Mouse (Mus musculus) hindbrain, embryonic 13.5 days (tissue): ENCODE measurements around the gene Catsper3. TPM values are rescaled to one million over a fixed set of nuclear protein-coding genes. Genes with fewer than 3 reads are reported as not detected.

Experiments used
- ATAC-seq: fragments of 200-750 bp; cut with Nextera tagmentation; 2 replicates; pipeline ENCODE4 v1.8.0; 2017; ENCODE audit warnings: moderate TSS enrichment; ENCODE audit not compliant: low FRiP score
- H3K27ac ChIP-seq: fragments of 300-500 bp; sonication (generic); 2 replicates; pipeline ENCODE4 v1.5.1; 2015; ENCODE audit warnings: inconsistent platforms, mild to moderate bottlenecking, moderate library complexity
- H3K27me3 ChIP-seq: fragments of 300-500 bp; sonication (generic); 2 replicates; pipeline ENCODE4 v1.6.1; 2015; ENCODE audit warnings: mild to moderate bottlenecking, inconsistent platforms
- H3K36me3 ChIP-seq: fragments of 300-500 bp; sonication (generic); 2 replicates; pipeline ENCODE4 v1.6.1; 2015; ENCODE audit warnings: mild to moderate bottlenecking, inconsistent platforms
- H3K4me1 ChIP-seq: fragments of 300-500 bp; sonication (generic); replicated peaks from 2 replicates; pipeline ENCODE4 v1.6.1; 2015; ENCODE audit warnings: inconsistent platforms
- H3K4me2 ChIP-seq: fragments of 300-500 bp; sonication (generic); 2 replicates; pipeline ENCODE4 v1.6.1; 2015; ENCODE audit warnings: inconsistent platforms, mild to moderate bottlenecking, moderate library complexity
- H3K4me3 ChIP-seq: fragments of 300-500 bp; sonication (generic); 2 replicates; pipeline ENCODE4 v1.5.1; 2015; ENCODE audit warnings: mild to moderate bottlenecking, inconsistent platforms
- H3K9ac ChIP-seq: fragments of 300-500 bp; sonication (generic); 2 replicates; pipeline ENCODE4 v1.6.1; 2015; ENCODE audit warnings: mild to moderate bottlenecking, inconsistent platforms
- H3K9me3 ChIP-seq: fragments of 300-500 bp; sonication (generic); 2 replicates; pipeline ENCODE4 v1.6.1; 2016; ENCODE audit warnings: inconsistent platforms
- WGBS: fragments of 180-500 bp; shearing (Covaris S2); methylation state at CpG from one replicate; pipeline ENCODE4 v1.1.7; 2015; 5-methylcytosine and 5-hydroxymethylcytosine counted together
- polyA plus RNA-seq: library from polyadenylated mRNA; unstranded; fragments of >200 nt; fragmentation: Nextera tagmentation; extraction: Ambion mirVana; gene quantifications from 2 replicates; pipeline ENCODE4 v1.2.1, GENCODE M21; 2015

The Catsper3 gene
- polyA plus RNA-seq, 1 experiment from 2014 or later: not detected

- peaks cover 31% of the 10 kb centered on the region for H3K4me1 ChIP-seq
- H3K9ac ChIP-seq: no peak overlapping the region
- H3K27me3 ChIP-seq: peaks cover 92% of the 10 kb centered on the region
- no peaks in the 10 kb centered on the region for H3K36me3 ChIP-seq
- no peak overlapping the region for H3K27ac ChIP-seq
- ATAC-seq: no peak
- WGBS: under 1% methylated on average over 50 of the region's 50 CpGs
- no peaks in the 10 kb centered on the region; the same call in 1 of the 2 replicates for H3K9me3 ChIP-seq
- H3K4me2 ChIP-seq: no peak overlapping the region
- no peak overlapping the region for H3K4me3 ChIP-seq
These were observed 44.0 kb downstream of the Catsper3 start for GRCm38 (mm10) chr13:55828141-55829017.

DNA sequence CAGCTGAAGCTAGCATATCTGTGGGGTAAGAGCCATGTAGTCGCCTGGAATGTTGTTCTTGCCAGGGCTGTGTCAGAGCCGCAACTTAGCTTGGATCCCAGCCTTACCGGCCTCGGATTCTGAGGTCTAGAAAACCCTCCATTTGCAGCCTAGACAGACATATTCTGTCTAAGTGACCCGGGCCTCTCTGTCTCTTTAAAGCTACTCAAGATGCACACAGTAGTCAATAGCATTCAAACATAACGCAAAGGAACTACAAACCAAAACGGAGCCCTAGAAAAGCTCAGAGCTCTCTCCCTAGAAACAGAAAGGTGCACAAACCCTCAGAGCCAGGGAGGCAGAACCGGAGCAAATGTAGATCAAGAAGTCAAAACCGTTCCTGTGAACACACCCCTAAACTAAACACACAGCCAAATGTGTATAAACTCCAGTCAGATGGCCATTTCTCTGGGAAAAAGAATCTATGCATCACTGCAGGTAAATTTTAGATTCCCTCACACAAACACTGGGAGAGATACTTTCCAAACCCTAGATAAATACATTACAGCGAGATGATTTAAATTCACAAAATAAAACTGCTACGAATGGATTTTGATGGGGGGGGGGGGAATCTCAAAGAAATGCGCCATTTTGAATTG is 44.8 kb downstream of the Catsper3 start:
- H3K4me3 ChIP-seq: no peak overlapping the region
- ATAC-seq: no peak
- H3K9me3 ChIP-seq: no peaks in the 10 kb centered on the region; the same call in 1 of the 2 replicates
- H3K36me3 ChIP-seq: no peaks in the 10 kb centered on the region
- no peak overlapping the region for H3K4me2 ChIP-seq
- peaks cover 92% of the 10 kb centered on the region for H3K27me3 ChIP-seq
- peaks cover 31% of the 10 kb centered on the region for H3K4me1 ChIP-seq
- no peak overlapping the region for H3K27ac ChIP-seq
- WGBS: 1% methylated on average over 12 of the region's 12 CpGs
- no peak overlapping the region for H3K9ac ChIP-seq

GRCm38 (mm10) chr13:55830081-55830832 is 45.9 kb downstream of the Catsper3 start:
- H3K4me2 ChIP-seq: 0 out of 2 replicates have a peak overlapping the region, but pooled peaks have one; percentile 8
- no peaks in the 10 kb centered on the region for H3K36me3 ChIP-seq

DNA sequence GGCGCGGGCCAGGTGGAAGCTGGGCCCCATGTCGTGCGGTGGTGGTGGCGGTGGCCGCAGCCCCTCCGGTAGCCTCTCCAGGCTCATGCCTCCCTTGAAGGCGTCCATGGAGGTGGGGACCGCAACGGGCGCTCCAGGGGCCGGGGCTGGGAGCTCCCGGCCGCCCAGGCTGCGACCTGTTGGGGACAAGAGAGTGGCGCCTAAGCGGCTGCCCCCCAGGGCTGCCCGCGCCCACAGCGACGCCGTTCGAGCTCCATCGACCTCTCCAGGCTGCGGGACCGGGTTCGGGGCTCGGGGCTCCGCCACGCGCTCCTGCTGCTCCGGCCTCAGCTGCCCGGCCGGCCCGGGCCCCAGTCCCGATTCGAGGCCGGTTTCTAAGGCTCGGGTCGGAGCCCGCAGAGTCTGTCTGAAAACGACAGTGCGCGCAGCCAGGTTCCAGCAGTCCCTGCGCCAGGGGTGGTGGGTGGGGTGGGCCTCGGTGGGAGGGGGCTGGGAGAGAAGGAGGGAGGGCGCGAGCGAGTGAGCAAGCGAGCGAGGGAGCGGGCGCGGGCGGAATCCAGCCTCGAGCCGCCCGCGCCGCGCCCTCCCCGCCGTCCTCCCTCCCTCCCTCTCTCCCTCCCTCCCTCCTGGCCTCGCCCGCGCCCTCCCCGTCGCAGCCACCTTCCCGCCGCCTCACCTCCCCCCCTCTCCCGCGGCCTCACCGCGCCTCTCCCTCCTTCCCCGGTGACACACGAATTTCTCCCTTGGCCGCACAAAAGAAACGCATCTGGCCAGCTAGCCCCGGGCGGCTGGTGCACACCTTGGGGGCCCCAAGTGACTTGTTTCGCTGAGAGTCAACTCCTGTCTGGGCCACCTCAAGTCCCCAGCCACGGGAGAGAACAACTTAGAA is 46.7 kb downstream of the Catsper3 start:
- Histone ChIP-seq H3K4me2 (peak overlapping the region; percentile 8; the same call in 1 of the 2 replicates), H3K4me3 (peak overlapping the region; percentile 15), H3K27me3 (peaks cover 92% of the 10 kb centered on the region), H3K4me1 (peaks cover 28% of the 10 kb centered on the region), H3K27ac (no peak overlapping the region), H3K9ac (no peak overlapping the region), H3K36me3 (no peaks in the 10 kb centered on the region), H3K9me3 (no peaks in the 10 kb centered on the region; the same call in 1 of the 2 replicates)
- WGBS: under 1% methylated on average over 55 of the region's 82 CpGs
- ATAC-seq: no peak

More at GRCm38 (mm10) chr13:55830081-55830832, 45.9 kb downstream of the Catsper3 start:
- no peak overlapping the region for H3K9ac ChIP-seq
- peaks cover 28% of the 10 kb centered on the region for H3K4me1 ChIP-seq
- no peak overlapping the region for H3K27ac ChIP-seq
- H3K4me3 ChIP-seq: peak overlapping the region; percentile 15
- H3K27me3 ChIP-seq: peaks cover 92% of the 10 kb centered on the region
- no peak for ATAC-seq
- H3K9me3 ChIP-seq: no peaks in the 10 kb centered on the region; the same call in 1 of the 2 replicates
- WGBS: under 1% methylated on average over 47 of the region's 48 CpGs

DNA sequence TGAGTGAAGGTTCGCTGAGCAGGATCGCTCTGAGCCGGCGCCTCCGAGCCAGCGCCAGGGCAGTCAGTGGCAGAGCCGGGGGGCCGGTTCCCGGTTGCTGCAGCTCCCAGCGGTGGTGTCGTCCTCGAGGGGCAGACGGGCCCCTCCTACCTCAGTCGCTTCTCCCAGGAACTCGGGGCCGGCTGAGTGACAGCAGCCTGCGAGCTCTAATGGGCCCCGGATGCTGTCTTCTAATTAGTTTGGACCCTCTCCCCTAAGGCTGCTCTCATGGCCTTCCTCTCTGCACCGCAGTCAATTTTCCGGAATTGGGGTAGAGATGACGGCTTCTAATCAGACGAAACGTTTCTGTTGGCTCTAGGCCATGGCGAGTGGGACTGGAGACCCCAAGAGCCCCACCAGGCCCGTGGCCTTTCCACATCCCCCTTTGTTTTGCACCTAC is 47.4 kb downstream of the Catsper3 start:
- H3K27ac ChIP-seq: no peak overlapping the region
- no peak overlapping the region for H3K4me2 ChIP-seq
- H3K9ac ChIP-seq: no peak overlapping the region
- no peak for ATAC-seq
- H3K36me3 ChIP-seq: no peaks in the 10 kb centered on the region
- H3K4me3 ChIP-seq: no peak overlapping the region
- WGBS: under 1% methylated on average over 25 of the region's 25 CpGs
- H3K4me1 ChIP-seq: peaks cover 25% of the 10 kb centered on the region
- no peaks in the 10 kb centered on the region; the same call in 1 of the 2 replicates for H3K9me3 ChIP-seq
- H3K27me3 ChIP-seq: peaks cover 95% of the 10 kb centered on the region

GRCm38 (mm10) chr13:55832602-55833001 is 48.2 kb downstream of the Catsper3 start:
- Histone ChIP-seq H3K36me3 (no peaks in the 10 kb centered on the region), H3K27ac (no peak overlapping the region), H3K4me1 (peaks cover 25% of the 10 kb centered on the region), H3K4me2 (no peak overlapping the region), H3K27me3 (peaks cover 99% of the 10 kb centered on the region), H3K4me3 (no peak overlapping the region), H3K9me3 (no peaks in the 10 kb centered on the region; the same call in 1 of the 2 replicates), H3K9ac (no peak overlapping the region)
- 30% methylated on average over 1 of the region's 1 CpGs for WGBS
- ATAC-seq: no peak

GRCm38 (mm10) chr13:55833921-55834320 is 49.6 kb downstream of the Catsper3 start:
- Histone ChIP-seq H3K9me3 (no peaks in the 10 kb centered on the region; the same call in 1 of the 2 replicates), H3K4me3 (no peak overlapping the region), H3K36me3 (no peaks in the 10 kb centered on the region), H3K27ac (no peak overlapping the region), H3K9ac (no peak overlapping the region), H3K4me2 (no peak overlapping the region), H3K4me1 (peaks cover 22% of the 10 kb centered on the region), H3K27me3 (peaks cover 99% of the 10 kb centered on the region)
- 4% methylated on average over 7 of the region's 7 CpGs for WGBS
- no peak for ATAC-seq

DNA sequence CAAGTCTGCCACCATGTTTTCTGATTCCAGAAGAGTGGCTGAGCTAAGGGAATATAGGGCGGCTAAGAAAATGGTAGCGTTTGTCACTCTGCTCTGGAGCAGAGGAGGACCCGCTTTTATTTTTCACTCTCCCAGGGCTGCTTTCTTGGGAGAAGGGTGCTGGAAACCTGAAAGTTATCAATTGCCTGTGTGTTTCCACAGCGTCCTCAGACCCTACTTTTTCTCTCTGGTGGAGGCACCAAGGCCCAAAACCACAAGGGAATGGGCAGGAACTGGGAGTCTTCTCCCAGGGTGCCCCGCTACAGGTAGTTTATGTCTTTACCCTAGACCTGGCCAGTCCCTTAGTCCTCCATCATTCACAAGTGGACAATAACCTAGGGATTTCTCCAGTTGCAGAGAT is 50.3 kb downstream of the Catsper3 start:
- H3K4me2 ChIP-seq: no peak overlapping the region
- H3K4me3 ChIP-seq: no peak overlapping the region
- WGBS: 4% methylated on average over 5 of the region's 5 CpGs

DNA sequence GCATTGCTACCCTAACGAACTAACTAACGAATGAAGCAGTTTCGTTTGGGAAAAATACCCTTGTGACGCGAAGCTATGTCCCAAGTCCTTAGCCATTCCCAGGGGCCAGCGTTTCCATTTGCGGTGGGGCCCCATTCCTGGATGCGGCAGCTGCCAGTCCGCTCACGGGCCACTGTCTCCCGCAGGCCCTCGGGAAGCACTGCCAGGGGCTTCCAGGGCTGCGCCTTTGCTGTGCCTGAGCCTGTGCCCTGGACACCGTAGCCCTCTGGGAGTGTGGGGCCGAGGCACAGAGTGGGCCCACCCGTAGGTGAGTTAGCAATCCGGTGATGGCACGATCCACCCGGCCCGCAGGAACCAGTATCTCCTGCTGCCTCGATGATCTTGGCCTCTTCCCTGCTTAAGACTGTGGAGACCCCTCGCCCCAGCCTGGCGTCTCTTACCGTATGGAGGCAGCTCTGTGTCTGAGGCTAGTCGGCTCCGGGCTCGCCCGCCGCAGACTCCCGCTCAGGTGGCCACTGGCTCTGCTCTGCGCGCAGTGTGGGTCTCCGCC is 51.3 kb downstream of the Catsper3 start:
- H3K4me3 ChIP-seq: peak overlapping the region; percentile 2; the same call in 1 of the 2 replicates
- H3K36me3 ChIP-seq: no peaks in the 10 kb centered on the region
- H3K9me3 ChIP-seq: no peaks in the 10 kb centered on the region; the same call in 1 of the 2 replicates
- peaks cover 25% of the 10 kb centered on the region for H3K4me1 ChIP-seq
- H3K27me3 ChIP-seq: peaks cover 100% of the 10 kb centered on the region
- WGBS: 1% methylated on average over 33 of the region's 33 CpGs
- ATAC-seq: 0 out of 2 replicates have a peak, but pooled peaks have one; percentile 37
- H3K27ac ChIP-seq: no peak overlapping the region
- H3K4me2 ChIP-seq: no peak overlapping the region
- no peak overlapping the region for H3K9ac ChIP-seq

More for the DNA sequence above, 50.3 kb downstream of the Catsper3 start:
- Histone ChIP-seq H3K36me3 (no peaks in the 10 kb centered on the region), H3K9me3 (no peaks in the 10 kb centered on the region; the same call in 1 of the 2 replicates), H3K27ac (no peak overlapping the region), H3K27me3 (peaks cover 100% of the 10 kb centered on the region), H3K4me1 (peaks cover 22% of the 10 kb centered on the region), H3K9ac (no peak overlapping the region)
- no peak for ATAC-seq

DNA sequence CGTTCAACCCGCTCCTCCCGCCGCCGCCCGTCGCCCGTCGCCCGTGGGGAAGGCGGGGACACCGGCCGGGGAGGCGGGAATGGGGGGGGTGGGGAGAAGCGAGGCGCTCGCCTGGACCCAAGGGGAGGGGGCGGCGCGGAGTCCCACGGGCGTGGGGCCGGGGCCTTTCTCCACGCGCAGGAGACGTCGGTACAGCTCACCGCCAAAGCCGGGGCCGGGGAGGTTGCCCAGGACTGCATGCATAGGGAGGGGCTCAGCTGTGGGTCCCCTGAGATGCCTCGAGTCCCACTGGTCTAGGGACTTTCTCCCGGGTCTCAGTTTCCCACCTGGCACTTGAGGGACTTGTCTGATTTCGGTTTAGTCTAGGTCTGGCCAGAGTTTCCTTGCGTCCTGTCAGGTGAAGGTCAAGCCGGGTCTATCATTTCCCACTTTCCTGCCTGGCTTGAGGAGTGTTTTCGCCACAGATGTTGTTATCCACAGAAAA is 51.8 kb downstream of the Catsper3 start, which contains the start of gene Pitx1:
Gene Pitx1 (minus strand): TSS at position 51 of the 484 bp plus-strand sequence.
- peak within 1 kb of the TSS; percentile 2; the same call in 1 of the 2 replicates for H3K4me3 ChIP-seq

More for the DNA sequence above, 51.8 kb downstream of the Catsper3 start, which contains the start of gene Pitx1:
- ATAC-seq: no peak
- peaks cover 100% of the 10 kb centered on the region for H3K27me3 ChIP-seq
- no peak within 1 kb of the TSS for H3K4me2 ChIP-seq
- H3K27ac ChIP-seq: no peak within 1 kb of the TSS
- under 1% methylated on average over 35 of the region's 36 CpGs for WGBS
- no peaks in the 10 kb centered on the region for H3K36me3 ChIP-seq
- H3K9ac ChIP-seq: no peak within 1 kb of the TSS
- no peaks in the 10 kb centered on the region; the same call in 1 of the 2 replicates for H3K9me3 ChIP-seq
- peaks cover 25% of the 10 kb centered on the region for H3K4me1 ChIP-seq
